Mouse (Mus musculus): Measurements from ENCODE around the gene Rusc2.

GRCm38 (mm10) chr4:43350038-43350560 lies 31.7 kb upstream of the Rusc2 start:
- TF ChIP-seq POLR2A (IDR thresholded peaks at IDR 0.05; ENCODE audit: low read depth, low read length): no peak
- TF ChIP-seq CTCF (conservative IDR thresholded peaks at IDR 0.05; ENCODE audit: insufficient read depth, insufficient read length, low read depth, low read length): no peak
